Mouse (Mus musculus) lung, postnatal 25 days (tissue): ENCODE data around the gene Map3k10.
"Not testable (repeated sequence)": the region's sequence is repeated elsewhere in the genome, so short reads cannot be mapped to it uniquely, and the experiment has no call there.

Experiments
- DNase-seq: peaks from one replicate; pipeline ENCODE4 v3.0.0; 2022; ENCODE audit warnings: low spot score

Gene Map3k10

GRCm38 (mm10) chr7:27654607-27655276 lies 19.7 kb downstream of the Map3k10 start:
- DNase-seq, result peak; percentile 13

GRCm38 (mm10) chr7:27653681-27654437 lies 20.5 kb downstream of the Map3k10 start, which contains the start of gene Ttc9b:
Gene Ttc9b, plus strand, starts transcription at chr7:27653915.
- no peak for DNase-seq

GRCm38 (mm10) chr7:27650949-27651348 lies 23.4 kb downstream of the Map3k10 start:
- DNase-seq, result peak; percentile 68

GRCm38 (mm10) chr7:27649723-27650122 lies 24.7 kb downstream of the Map3k10 start:
- no peak for DNase-seq

GRCm38 (mm10) chr7:27647281-27648002 lies 27.0 kb downstream of the Map3k10 start:
- DNase-seq, result no peak

- no peak for DNase-seq
These were observed 27.9 kb downstream of the Map3k10 start for GRCm38 (mm10) chr7:27646516-27646915.

GRCm38 (mm10) chr7:27644471-27644870 lies 29.9 kb downstream of the Map3k10 start:
- no peak for DNase-seq

- not testable (repeated sequence) for DNase-seq
These were observed 39.3 kb downstream of the Map3k10 start for GRCm38 (mm10) chr7:27635094-27635493.

GRCm38 (mm10) chr7:27634691-27635090 lies 39.7 kb downstream of the Map3k10 start:
- DNase-seq, result no peak

- no peak for DNase-seq
These were observed 41.2 kb downstream of the Map3k10 start for GRCm38 (mm10) chr7:27633166-27633565.

GRCm38 (mm10) chr7:27631439-27631838 lies 43.0 kb downstream of the Map3k10 start:
- DNase-seq, result no peak

GRCm38 (mm10) chr7:27628816-27629215 lies 45.6 kb downstream of the Map3k10 start:
- not testable (repeated sequence) for DNase-seq

GRCm38 (mm10) chr7:27628190-27628589 lies 46.2 kb downstream of the Map3k10 start:
- DNase-seq, result no peak

- DNase-seq, result no peak
These were observed 46.7 kb downstream of the Map3k10 start for GRCm38 (mm10) chr7:27627707-27628106.

GRCm38 (mm10) chr7:27624967-27625366 lies 49.4 kb downstream of the Map3k10 start:
- DNase-seq, result no peak

- no peak for DNase-seq
These were observed 52.2 kb downstream of the Map3k10 start for GRCm38 (mm10) chr7:27622234-27622633.

- DNase-seq, result no peak
These were observed 53.4 kb downstream of the Map3k10 start for GRCm38 (mm10) chr7:27621028-27621427.

GRCm38 (mm10) chr7:27613751-27614499 lies 60.5 kb downstream of the Map3k10 start:
- DNase-seq, result no peak

- DNase-seq, result no peak
These were observed 61.5 kb downstream of the Map3k10 start for GRCm38 (mm10) chr7:27612940-27613339.

GRCm38 (mm10) chr7:27610871-27611270 lies 63.5 kb downstream of the Map3k10 start:
- no peak for DNase-seq

- no peak for DNase-seq
These were observed 64.0 kb downstream of the Map3k10 start for GRCm38 (mm10) chr7:27610370-27610769.

- no peak for DNase-seq
These were observed 64.7 kb downstream of the Map3k10 start for GRCm38 (mm10) chr7:27609688-27610087.
